Mouse (Mus musculus) ES-Bruce4 (cell line): ENCODE data around the gene Fbxl19.

Experiments used
- CTCF ChIP-seq: IDR thresholded peaks from one replicate; pipeline ENCODE4 v1.8.1; 2011; ENCODE audit warnings: low read depth, low read length
- EP300 ChIP-seq: IDR thresholded peaks from 2 replicates; pipeline ENCODE4 v1.6.1; 2011; ENCODE audit warnings: low read depth, low read length; ENCODE audit not compliant: insufficient read depth

DNA sequence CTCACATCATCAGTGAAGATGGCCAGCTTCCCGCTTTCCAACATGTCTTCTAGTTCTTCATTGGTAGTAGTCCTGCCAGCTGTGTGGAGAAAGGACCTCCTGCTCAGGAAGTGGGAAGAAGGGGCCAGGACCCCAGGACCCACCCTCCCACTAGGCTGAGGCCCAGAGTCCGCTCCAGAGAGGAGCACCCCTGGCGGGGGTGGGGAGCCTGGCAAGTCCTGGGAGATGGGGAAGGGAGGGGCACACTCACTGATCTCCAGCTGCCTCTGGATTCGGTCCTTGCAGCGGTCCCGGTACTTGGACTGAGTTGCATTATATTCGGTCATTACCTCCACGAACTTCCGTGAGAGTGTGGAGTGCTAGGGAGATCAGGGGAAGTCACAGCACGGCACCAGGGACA is 66.3 kb downstream of the Fbxl19 start:
- TF ChIP-seq EP300 = no peak
- no peak for TF ChIP-seq CTCF
